Mouse (Mus musculus) liver, embryonic 14.5 days (tissue): ENCODE data around the gene Gjb5.

Source experiments
- CTCF ChIP-seq: IDR thresholded peaks from 2 replicates; pipeline ENCODE4 v1.5.1; 2016; ENCODE audit warnings: antibody characterized with exemption, low read depth, control low read depth
- EP300 ChIP-seq: IDR thresholded peaks from 2 replicates; pipeline ENCODE4 v1.6.1; 2016; ENCODE audit warnings: antibody characterized with exemption, low read depth

GRCm38 (mm10) chr4:127312349-127312748 lies 45.6 kb downstream of the Gjb5 start:
- TF ChIP-seq CTCF = no peak
- TF ChIP-seq EP300 = no peak
